Mouse (Mus musculus) ovary, adult 18-20 months (tissue): ENCODE results near the gene Dot1l.

Experiments used
- DNase-seq: peaks from one replicate; pipeline ENCODE4 v3.0.0; 2022; ENCODE audit warnings: low spot score, mixed read lengths

Gene Dot1l

DNA sequence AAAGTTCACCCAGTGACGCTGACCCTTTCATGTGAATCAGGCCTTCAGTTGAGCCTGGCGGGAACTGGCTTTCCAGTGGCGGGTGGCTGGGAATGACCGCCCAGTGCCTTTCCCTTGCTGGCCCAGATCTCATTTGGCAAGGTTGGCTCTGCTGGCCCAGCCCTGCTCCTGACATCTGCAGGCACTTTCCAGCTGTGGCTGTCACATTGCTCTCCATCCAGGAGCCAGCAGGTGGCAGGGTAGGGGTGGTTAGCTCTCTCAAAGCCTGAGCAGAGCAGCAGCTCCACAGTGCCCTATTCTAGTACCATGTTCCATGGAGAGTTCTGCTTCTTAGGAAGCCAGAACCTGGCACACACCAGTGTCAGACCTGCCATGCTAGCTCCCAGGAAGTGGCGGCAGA, 2.7 kb downstream of the Dot1l start:
- peak; percentile 65 for DNase-seq

DNA sequence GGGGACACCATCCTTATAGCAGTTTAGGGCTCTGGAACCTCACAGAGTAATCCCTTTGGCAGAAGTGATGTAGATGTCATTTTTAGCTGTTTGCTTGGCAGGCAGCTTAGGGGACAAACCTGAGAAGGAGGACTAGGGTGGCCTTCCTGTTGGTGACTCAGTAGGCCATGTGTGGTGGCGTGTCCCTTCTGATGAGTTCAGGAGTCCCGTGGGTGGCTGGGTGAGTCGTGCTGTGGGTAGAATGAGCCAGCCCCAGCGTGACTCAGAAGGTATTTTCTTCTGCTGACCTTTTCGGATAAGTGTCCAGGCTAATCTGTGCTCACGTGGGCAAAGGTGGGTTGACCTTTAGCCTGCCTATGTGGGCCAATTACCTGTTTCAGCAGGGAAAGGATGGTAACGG, 3.6 kb downstream of the Dot1l start:
- DNase-seq, result no peak

DNA sequence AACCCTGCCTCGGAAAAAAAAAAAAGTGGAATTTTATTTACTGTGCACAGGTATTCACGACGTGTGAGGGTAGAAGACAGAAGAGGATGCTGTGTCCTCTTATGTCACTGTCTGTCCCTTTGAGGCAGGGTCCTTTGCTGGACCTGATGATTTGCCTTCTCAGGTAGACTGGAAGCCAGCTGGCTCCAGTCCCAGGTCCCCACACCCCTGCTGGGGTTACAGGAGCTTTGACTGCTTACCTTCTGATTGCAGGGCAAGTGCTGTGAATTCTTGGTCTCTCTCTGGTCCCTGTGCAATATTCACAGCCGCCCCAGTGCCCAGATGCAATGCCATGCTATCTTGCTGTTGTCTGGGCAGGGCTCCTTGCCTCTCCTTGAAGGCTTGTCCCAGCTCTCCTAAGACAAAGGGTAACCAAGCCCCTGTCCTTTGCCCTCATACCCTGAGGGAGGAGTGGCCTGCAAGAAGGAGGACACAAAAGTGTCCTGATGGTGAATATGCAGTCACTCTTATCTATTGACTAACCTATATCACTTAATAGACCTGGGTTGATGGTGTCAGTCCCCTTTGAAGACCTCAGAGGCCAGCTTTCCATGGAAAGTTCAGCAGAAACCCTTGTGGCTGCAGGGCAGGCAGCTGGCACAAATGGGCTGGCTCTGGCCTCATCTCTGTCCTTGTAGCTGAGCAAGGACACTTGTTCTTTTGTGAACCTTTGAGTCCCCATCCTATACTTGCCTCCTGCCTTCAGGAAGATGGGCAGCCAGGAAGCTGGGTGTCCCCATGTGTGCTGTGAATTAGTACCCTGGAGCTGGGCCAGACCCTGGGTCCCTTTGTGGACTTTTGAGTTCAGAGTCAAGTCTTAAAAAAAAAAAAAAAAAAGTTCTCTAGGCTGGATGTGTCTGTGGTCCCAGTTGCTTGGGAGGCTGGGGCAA, 5.9 kb downstream of the Dot1l start:
- DNase-seq, result no peak

DNA sequence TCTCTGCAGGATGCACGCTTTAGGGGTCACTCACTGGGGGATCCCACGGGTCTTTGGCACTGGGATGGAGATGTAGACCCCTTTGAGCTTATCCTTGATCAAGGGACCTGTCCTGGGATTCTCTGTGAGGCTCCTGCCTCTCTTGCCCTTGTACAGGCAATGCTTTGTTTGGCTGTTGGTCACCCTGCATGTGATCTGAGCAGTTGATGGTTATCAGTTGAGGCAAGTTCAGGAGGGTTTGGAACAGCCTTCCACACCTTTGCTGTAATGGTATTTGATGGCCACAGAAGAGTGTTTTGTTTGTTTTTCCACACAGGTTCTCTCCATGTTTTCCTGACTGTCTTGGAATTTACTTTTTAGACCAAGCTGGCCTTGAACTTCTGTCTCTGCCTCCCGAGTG, 6.8 kb downstream of the Dot1l start:
- DNase-seq, result no peak

DNA sequence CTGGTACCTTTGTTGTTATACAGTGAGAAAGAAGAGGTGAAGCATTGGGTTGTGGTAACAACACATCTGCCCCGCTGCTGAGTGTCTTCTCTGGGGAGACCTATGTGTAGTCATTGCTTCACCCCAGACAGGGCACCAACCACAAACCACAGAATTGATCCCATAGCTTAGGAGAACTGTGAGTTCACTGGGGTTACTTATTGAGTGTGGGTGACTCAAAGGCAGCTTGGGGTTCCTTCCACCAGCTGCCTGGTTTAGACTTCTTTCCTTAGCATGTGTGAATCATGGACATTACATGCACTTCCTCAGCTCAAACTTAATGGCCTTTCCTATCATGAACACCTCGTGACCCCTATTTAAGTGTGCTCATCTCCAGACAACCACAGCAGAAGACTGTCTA, 8.5 kb downstream of the Dot1l start:
- no peak for DNase-seq

DNA sequence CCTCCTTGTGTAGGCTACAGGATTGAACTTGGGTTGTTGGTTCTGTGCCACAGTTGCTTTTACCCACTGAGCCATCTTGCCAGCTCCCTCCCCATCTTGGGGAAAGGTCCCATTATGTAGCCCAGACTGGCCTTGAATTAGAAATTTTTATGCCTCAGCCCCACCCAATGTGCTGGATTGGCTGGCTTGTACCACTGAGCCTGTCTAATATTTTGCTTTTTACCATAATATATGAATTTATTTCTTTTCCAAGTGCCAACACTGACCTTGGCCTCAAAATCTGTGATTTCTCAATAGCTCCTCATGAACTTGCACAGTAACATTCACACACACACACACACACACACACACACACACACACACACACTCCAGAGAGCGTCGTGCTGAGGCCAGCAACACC, 10.7 kb downstream of the Dot1l start:
- DNase-seq, result peak; percentile 47

DNA sequence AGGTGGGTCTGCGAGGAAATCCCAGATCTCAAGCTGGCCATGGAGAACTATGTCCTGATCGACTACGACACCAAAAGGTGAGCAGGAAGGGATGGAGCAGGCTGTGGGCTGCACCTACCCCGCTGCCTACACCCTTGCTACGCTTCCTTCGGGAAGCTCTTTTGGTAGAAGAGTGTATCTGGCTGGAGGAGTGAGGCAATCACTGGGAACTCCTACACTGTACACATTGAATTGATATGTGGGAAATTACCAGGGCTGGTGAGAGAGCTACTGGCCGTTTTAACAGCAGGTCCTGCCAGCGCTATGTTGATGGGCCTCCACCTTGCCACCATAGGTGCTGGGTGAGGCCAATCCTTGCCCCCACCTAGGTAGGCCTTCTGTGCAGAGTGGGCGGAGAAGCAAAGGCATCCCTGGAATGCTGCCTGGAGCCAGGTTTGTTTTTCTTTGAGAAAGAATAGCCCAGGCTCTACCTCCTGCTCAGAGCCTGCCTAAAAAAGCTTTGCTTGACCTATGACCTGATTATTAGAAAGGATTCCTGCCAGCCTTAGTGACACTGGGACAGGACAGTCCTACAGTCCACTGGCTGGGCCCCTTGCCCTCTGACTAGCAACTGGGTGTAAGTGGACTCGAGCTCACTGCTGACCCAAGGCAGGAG, 11.3 kb downstream of the Dot1l start:
- DNase-seq, result no peak

DNA sequence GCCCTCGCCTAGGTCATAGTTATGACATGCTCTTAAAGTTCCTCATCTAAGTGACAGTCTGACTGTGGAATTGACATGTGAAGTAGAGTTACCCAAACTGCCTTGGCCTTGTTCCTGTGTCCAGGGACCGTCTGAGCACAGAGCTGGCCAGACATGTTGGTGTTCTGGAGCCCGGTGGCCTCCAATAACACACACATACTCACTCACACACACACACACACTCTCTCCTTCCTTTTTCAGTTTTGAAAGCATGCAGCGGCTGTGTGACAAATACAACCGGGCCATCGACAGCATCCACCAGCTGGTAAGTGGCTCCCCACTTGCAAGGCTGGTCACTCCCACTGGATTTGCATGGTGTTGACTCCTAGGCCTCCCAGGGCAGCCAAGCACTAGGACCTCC, 13.4 kb downstream of the Dot1l start:
- no peak for DNase-seq

DNA sequence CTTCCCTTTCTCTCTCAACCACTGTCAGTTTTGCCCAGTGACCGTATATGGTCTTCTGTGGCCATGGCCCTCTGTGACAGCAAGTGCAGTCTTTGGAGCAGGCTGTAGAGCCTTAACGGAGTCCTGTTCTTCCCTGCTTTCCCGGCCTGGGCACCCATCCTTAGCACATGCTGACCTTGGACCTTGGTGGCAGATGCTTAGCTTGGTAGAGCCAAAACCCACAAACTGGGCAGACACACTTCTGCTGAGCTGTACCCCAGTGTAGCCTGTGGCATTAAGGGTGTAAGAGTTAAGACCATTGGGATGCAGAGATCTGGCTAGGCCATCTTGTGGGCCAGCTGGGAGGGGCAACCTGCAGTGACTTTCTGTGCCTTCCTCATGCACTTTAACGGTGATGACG, 18.8 kb downstream of the Dot1l start:
- no peak for DNase-seq

DNA sequence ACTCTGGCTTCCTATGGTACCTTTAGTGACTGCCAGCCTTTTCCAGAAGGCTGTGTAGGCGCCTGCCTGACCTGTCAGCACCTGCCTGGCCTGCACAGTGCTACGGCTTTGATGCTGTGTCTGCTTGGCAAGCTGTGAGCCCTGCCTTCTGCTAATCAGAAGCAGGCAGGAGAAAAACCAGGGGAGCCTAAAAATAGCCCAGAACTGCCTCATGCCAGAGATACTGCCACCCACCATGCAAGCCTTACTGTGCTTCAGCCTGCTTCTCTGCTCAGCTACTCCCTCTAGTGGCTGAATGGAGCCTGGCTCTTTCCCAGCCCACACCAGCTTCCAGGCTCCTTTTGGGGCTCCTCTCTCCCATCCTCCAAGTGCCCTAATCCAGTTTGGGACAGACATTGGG, 19.5 kb downstream of the Dot1l start:
- DNase-seq, result peak; percentile 70

DNA sequence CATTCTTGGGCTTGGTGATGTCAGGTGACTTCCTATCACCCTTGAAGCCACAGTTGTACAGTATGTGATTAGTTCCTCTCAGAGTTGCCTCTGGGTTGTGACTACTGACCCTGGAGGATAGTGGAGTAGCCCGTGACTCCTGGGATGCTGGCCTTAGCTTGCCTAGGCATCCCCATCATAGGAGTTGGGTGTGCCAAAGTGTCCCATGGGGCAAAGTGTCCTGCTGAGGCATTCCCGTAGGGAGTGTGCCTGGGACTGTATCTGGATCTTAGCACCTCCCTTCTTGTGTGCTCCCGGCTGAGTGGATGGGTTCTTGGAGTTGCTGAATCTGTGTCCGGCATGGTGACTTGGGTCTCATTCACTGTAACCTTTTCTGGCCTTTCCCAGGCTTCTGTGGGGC, 20.0 kb downstream of the Dot1l start:
- DNase-seq, result no peak

DNA sequence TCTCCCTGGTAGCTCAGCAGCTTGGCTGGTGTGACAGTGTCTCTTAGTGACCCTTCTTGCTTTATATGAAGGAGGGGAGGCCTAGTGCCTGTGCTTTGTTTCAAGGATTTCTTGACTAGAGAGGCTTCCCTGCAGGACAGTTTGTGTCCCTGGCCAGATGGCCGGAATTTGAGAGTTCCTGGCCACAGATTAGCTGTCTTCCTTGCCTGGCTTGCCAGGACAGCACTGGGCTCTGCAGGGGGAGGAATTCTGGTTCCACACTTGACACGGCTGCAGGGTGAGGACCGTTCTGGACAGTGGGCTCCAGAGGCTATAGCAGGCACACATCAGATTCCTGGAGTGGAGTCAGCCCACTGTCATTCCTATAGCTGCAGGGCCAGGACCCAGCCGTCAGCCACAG, 20.7 kb downstream of the Dot1l start:
- no peak for DNase-seq

DNA sequence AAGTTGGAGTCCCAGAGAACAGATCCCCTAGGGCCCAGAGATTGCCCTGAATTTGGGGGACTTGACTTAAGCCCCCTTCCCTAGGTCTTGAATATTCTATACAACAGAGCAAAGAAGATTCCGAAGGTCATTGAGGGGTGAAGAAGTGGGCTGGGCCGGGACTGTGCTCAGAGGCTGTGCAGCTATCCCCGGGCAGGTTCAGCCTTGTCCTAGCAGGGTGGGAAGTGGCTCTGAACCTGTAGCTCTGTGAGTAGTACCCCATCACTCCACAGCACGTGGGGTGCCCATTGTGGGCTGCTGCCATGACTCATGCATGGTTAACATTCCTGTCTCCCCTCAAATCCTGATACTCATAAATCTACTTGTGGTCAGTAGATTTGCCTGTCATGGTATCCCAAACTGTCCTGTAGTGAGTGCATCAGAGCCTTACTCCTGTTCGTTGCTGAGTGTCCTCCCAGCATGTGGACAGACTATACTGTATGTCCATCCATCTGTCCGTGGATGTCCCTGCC, 21.4 kb downstream of the Dot1l start:
- DNase-seq, result no peak

DNA sequence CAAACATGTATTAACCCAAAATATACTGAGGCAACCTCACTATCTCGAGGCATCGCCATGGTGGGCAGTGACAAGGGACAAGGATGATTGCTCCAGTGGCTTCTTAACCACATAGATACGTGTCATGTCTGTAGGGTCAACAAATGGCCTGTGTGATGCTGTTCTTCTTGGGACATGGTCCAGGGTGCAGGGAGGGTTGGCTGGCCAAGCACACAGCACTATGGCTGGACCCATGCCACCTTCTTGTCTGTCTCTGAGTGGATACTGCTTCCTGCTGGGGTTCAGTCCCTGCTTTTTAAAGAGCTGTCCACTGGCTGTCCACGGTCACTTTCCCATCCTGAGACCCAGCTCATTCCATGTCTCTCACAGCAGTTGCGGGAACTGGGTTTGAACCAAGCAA, 22.1 kb downstream of the Dot1l start:
- DNase-seq, result no peak

DNA sequence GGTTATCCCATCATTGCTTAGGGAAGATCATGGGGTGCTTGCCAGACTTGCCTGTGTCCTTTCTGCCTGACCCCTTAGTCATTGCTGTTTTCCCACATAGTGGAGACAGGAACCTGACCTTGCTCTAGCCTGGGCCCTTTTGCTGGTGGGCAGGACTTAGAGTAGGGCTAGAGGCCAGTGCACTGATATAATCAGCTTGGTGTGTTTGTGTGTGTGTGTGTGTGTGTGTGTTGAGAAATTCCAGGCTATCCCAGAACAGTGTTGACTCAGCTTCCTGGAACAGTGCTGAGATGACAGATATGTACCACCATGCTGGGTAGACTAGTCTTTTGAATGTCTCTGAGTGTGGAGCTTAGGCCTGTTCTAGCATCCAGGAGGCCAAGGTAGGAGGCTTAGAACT, 24.6 kb downstream of the Dot1l start:
- peak; percentile 39 for DNase-seq

DNA sequence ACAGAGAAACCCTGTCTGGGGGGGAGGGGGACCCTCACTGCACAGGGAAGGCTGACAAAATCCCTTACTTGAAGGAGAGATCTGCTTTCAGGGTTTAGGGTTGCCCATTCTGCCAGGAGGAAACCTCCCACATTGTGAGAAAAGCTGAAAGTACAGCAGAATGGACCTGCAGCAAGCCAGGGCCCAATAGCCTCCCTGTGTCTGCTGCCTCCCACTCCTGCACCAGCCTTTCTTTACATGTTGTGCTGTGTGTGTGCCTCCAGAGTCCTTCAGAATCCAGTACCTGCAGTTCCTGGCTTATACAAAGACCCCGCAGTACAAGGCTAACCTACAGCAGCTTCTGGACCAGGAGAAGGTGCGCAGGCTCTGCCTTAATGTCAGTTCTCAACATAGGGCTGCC, 29.3 kb downstream of the Dot1l start:
- DNase-seq, result no peak

DNA sequence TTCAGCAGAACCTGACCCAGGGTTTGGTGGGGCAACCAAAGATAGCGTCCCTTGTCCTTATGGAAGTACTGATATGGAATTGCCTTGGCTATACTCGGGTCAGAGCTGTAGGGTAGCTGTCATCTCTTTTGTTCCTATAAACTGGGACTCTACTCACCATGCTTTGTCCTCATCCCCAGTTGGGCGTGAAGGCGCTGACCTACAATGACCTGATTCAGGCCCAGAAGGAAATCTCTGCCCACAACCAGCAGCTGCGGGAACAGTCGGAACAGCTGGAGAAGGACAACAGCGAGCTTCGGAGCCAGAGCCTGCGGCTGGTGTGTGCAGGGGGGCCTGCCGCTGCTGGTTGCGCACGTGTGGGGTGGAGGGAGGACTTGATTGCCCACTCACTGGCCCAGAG, 29.9 kb downstream of the Dot1l start:
- no peak for DNase-seq

DNA sequence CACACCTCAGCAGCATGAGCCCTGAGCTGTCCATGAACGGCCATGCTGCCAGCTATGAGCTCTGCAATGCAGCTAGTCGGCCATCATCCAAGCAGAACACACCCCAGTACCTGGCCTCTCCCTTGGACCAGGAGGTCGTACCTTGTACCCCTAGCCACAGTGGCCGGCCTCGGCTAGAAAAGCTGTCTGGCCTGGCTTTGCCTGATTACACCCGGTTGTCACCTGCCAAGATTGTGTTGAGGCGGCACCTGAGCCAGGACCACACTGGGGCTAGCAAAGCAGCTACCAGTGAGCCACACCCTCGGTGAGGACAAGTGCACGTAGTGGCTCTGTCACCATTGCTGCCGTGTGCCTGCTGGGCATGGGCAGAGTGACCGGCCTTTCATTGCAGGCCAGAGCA, 31.0 kb downstream of the Dot1l start:
- DNase-seq, result no peak

DNA sequence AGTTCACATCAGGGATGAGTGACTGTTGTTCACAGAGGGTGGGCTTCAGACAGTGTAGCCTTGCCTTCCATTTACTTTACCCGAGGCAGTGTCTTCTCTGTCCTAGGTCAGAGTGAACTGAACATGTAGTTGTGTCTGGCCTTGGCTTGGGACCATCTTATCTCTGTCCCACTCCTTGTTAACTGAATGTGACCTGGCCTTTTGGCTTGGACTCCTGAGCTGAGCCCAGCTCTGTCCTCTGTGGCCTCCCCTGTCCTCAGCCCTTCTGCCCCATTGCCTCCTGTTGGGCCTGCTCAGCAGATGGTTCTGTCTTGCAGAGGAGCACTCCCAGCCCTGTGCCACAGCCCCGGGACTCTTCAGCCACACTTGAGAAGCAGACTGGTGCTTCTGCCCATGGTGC, 32.5 kb downstream of the Dot1l start:
- DNase-seq, result no peak

DNA sequence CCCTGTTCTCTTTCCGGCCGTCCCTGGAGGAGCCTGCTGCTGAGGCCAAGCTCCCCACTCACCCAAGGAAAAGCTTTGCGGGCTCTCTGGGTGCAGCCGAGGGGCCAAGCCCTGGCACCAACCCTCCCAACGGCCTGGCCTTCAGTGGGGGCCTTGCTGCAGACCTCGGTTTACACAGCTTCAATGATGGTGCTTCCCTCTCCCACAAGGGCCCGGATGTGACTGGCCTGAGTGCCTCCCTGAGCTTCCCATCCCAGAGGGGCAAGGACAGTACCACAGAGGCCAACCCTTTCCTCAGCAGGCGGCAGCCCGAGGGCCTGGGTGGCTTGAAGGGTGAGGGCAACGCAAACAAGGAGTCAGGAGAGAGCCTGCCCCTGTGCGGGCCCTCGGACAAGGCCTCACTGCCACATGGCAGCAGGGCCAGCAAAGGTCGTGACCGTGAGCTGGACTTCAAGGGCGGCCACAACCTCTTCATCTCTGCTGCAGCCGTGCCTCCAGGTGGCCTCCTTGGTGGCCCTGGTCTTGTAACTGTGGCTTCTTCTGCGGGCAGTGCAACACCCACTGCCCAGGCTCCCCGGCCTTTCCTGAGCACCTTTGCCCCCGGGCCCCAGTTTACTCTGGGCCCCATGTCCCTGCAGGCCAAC, 35.9 kb downstream of the Dot1l start:
- no peak for DNase-seq

DNA sequence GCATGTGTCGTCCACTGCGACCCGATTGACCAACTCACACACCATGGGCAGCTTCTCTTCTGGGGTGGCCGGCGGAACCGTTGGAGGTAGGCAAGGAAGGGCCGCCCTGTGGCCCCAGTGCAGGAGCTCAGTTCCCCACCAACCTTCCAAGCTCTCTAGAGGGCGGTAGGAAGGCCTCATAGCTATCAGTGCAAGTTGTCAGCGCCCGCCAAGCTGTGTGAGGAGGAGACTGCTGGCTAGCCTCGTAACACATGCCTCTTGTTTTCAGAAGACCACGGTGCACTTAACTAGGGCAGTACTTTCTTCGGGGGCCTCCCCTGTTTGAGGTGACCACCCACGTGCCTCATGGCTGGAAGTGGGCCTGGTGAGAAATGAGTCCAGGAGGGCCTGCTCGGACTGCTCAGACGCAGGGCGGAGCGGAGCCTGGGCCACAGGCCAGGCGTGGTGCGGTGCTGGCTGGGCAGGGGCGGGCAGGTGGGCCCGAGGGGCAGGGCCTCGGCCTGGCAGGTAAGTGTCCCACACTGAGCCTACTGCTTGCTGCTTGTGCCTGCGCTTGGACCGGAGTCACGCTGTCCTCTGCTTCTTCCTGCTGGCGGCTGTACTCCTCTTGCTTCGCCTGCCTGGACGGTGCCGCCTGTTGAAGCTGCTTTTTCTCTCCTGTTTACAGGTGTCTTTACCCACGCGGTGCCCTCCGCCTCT, 36.6 kb downstream of the Dot1l start:
- DNase-seq, result no peak
